Mouse (Mus musculus) liver, embryonic 12.5 days (tissue): ENCODE measurements around the gene Gpt2. TPM values are rescaled to one million over a fixed set of nuclear protein-coding genes. Genes with fewer than 3 reads are reported as not detected.

Experiments
- ATAC-seq: fragments of 200-750 bp; cut with Nextera tagmentation; 2 replicates; pipeline ENCODE4 v1.8.0; 2017; ENCODE audit warnings: moderate number of reproducible peaks, mild to moderate bottlenecking, moderate library complexity
- H3K27ac ChIP-seq: fragments of 300-500 bp; sonication (generic); 2 replicates; pipeline ENCODE4 v1.5.1; 2016; ENCODE audit warnings: mild to moderate bottlenecking
- H3K27me3 ChIP-seq: fragments of 300-500 bp; sonication (generic); replicated peaks from 2 replicates; pipeline ENCODE4 v1.6.1; 2016; ENCODE audit warnings: mild to moderate bottlenecking, moderate library complexity
- H3K36me3 ChIP-seq: fragments of 300-500 bp; sonication (generic); 2 replicates; pipeline ENCODE4 v1.6.1; 2016; ENCODE audit warnings: mild to moderate bottlenecking, moderate library complexity
- H3K4me1 ChIP-seq: fragments of 300-500 bp; sonication (generic); 2 replicates; pipeline ENCODE4 v1.6.1; 2016
- H3K4me2 ChIP-seq: fragments of 300-500 bp; sonication (generic); 2 replicates; pipeline ENCODE4 v1.6.1; 2016; ENCODE audit warnings: mild to moderate bottlenecking, moderate library complexity
- H3K4me3 ChIP-seq: fragments of 300-500 bp; sonication (generic); 2 replicates; pipeline ENCODE4 v1.5.1; 2016; ENCODE audit warnings: mild to moderate bottlenecking, moderate library complexity
- H3K9ac ChIP-seq: fragments of 300-500 bp; sonication (generic); 2 replicates; pipeline ENCODE4 v1.6.1; 2016; ENCODE audit warnings: mild to moderate bottlenecking, moderate library complexity
- H3K9me3 ChIP-seq: fragments of 300-500 bp; sonication (generic); replicated peaks from 2 replicates; pipeline ENCODE4 v1.6.1; 2016; ENCODE audit warnings: mild to moderate bottlenecking, moderate library complexity
- WGBS: fragments of 180-500 bp; shearing (Covaris S2); methylation state at CpG from one replicate; pipeline ENCODE4 v1.1.7; 2016; ENCODE audit not compliant: insufficient replicate concordance; 5-methylcytosine and 5-hydroxymethylcytosine counted together
- polyA plus RNA-seq: library from polyadenylated mRNA; unstranded; fragments of >200 nt; fragmentation: Nextera tagmentation; extraction: Ambion mirVana; gene quantifications from 2 replicates; pipeline ENCODE4 v1.2.1, GENCODE M21; 2016

Gpt2 gene
- 18.5 and 20.1 TPM in 2 replicates for polyA plus RNA-seq

DNA sequence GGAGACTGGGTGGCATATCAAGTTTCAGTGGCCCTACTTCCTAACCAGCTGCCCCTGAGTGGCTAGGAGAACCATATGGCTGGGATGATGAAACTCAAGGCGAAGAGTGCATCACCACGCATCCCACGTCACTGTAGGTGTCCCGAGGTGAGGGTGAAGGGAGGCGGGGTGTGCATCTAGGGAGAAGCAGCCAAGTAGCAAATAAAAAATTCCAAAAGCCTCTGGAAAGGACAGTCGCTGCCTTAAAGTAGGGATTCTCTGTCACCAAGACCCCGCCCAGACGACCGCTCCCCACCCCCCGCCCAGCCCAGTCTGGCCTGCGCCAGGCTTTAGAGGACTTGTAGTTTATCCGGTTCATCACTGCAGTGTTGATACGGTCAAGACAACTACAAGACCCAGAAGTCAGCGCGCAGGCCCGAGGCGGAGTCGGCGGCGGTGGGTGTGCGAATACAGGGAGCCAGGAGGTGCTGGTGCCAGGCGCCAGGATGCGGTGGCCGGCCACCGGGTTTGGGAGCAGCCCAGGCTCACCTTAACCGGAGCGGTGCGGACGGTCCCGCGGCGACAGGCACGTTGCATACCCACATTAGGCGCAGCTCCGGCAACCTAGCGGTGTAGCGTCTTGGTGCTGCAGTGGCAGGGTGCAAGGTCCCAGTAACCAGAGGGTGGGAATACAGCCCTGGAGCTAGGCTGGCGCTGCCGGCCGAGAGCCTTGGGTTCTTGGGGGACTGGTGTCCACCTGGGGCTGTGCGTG lies at the start of gene Gpt2:
TSS of gene Gpt2 (plus strand) at position 452 of the 751 bp plus-strand sequence.
- Histone ChIP-seq H3K9ac (peak within 1 kb of the TSS; percentile 61), H3K27me3 (peaks cover 28% of the 10 kb centered on the region), H3K4me2 (peak within 1 kb of the TSS; percentile 81), H3K4me3 (peak within 1 kb of the TSS; percentile 66), H3K36me3 (no peaks in the 10 kb centered on the region), H3K27ac (no peak within 1 kb of the TSS), H3K4me1 (peaks cover 20% of the 10 kb centered on the region), H3K9me3 (no peaks in the 10 kb centered on the region)
- peak; percentile 95 for ATAC-seq
- under 1% methylated on average over 41 of the region's 41 CpGs for WGBS

DNA sequence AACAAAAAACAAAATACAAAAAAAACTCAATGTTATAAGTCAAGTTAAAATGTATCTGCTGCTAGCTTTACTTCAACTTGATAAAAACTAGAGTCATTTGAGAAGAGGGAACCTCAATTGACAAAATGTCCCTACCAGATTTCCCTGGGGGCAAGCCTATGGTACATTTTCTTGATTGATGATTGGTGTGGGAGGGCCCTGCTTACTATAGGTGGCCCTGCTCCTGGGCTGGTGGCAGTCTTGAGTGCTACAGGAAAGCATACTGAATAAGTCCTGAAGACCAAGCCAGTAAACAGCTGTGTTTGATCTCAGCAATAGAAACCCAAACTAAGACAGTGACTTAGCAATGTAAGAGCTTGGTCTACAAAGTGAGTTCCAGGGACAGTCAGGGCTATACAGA lies 48.3 kb upstream of the Gpt2 start:
- H3K4me2 ChIP-seq = no peak overlapping the region
- ATAC-seq = no peak

DNA sequence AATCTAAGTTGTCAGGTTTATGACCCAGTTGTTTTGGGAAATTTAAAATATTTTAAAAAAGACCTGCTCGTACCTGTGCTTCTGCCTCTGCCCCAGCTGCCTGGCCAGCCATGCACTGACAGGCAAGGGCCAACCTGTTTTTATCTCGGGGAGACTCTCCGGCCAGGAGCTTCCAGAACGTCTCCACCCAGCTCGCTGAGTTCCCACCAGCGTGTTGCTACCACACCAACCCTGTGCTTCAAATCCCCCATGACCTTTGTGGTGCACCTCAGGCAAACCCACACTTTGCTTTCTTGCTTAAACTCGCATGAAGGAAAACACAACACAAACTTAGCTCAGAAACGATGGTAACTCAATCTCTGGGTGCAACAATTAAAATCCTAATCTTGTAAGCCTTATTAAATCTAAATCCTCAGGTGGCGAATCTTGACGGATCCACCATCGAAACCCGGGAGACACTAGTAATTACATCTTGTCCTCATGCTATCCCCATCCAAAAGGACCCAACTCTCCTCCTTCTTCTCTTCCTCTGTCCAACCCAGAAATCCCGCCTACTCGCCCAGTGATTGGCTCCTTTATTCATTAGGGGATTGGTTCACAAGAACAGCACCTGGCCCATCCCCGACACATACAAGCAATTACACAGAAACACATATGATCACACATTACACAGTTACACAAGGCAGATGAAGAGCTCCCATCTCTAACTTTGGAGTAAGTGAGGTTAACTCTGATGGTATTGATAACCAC lies 46.3 kb upstream of the Gpt2 start:
- 68% methylated on average over 15 of the region's 15 CpGs for WGBS
- Histone ChIP-seq H3K36me3 (no peaks in the 10 kb centered on the region), H3K9ac (no peak overlapping the region), H3K27ac (no peak overlapping the region), H3K4me3 (no peak overlapping the region), H3K4me2 (no peak overlapping the region), H3K27me3 (no peaks in the 10 kb centered on the region), H3K9me3 (no peaks in the 10 kb centered on the region), H3K4me1 (no peaks in the 10 kb centered on the region)
- no peak for ATAC-seq

More for the DNA sequence above, 48.3 kb upstream of the Gpt2 start:
- Histone ChIP-seq H3K27ac (no peak overlapping the region), H3K4me1 (no peaks in the 10 kb centered on the region), H3K4me3 (no peak overlapping the region), H3K9ac (no peak overlapping the region), H3K9me3 (no peaks in the 10 kb centered on the region), H3K27me3 (no peaks in the 10 kb centered on the region), H3K36me3 (no peaks in the 10 kb centered on the region)

DNA sequence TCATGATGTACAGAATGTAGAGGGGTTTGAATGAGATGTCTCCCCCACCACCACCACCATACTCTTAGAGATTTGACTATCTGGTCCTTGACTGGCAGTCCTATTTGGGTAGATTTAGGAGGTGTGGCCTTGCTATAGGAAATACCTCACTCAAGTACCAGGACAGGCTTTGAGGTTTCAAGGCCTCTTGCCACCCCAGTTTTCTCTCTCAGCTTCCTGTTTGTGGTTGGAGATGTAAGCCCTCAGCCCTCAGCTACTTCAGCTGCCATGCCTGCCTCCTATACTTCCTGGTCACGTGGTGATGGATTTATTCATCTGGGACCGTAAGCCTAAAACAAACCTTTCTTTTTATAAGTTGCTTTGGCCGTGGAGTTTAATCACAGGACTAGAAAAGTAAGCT lies 42.0 kb upstream of the Gpt2 start:
- WGBS = 65% methylated on average over 3 of the region's 3 CpGs
- H3K27me3 ChIP-seq = 0 out of 2 replicates have a peak, but pooled peaks cover 4% of the 10 kb centered on the region

DNA sequence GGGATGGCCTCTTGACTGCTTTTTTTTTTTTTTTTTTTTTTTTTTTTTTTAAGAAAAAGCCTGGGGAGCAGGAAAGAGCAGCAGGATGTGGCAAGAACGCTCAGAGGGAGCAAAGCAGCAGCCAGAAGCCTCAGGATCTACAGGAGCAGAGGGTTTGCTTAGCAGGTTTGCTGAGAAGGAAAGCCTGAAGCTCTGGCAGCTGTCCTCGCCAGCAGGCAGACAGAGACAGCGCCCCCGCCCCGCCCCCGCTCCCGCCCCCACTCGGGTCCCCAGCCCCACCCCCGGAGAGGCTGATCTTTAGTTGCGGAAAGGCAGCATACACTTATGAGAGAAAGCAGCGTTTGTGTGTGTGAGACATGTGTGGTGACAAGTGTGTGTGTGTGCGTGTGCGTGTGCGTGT lies 40.0 kb upstream of the Gpt2 start:
- no peak for ATAC-seq
- no peak overlapping the region; the same call in 1 of the 2 replicates for H3K4me3 ChIP-seq
- no peak overlapping the region for H3K9ac ChIP-seq
- H3K27me3 ChIP-seq = 0 out of 2 replicates have a peak, but pooled peaks cover 4% of the 10 kb centered on the region
- no peak overlapping the region for H3K27ac ChIP-seq
- H3K9me3 ChIP-seq = no peaks in the 10 kb centered on the region
- H3K36me3 ChIP-seq = no peaks in the 10 kb centered on the region
- WGBS = 18% methylated on average over 14 of the region's 14 CpGs
- peak overlapping the region; percentile 50 for H3K4me2 ChIP-seq
- peaks cover 12% of the 10 kb centered on the region; the same call in 1 of the 2 replicates for H3K4me1 ChIP-seq

More for the DNA sequence above, 42.0 kb upstream of the Gpt2 start:
- no peak for ATAC-seq
- no peak overlapping the region for H3K27ac ChIP-seq
- H3K9me3 ChIP-seq = no peaks in the 10 kb centered on the region
- H3K36me3 ChIP-seq = no peaks in the 10 kb centered on the region
- H3K4me2 ChIP-seq = no peak overlapping the region
- no peak overlapping the region for H3K9ac ChIP-seq
- peaks cover 12% of the 10 kb centered on the region; the same call in 1 of the 2 replicates for H3K4me1 ChIP-seq
- no peak overlapping the region for H3K4me3 ChIP-seq

DNA sequence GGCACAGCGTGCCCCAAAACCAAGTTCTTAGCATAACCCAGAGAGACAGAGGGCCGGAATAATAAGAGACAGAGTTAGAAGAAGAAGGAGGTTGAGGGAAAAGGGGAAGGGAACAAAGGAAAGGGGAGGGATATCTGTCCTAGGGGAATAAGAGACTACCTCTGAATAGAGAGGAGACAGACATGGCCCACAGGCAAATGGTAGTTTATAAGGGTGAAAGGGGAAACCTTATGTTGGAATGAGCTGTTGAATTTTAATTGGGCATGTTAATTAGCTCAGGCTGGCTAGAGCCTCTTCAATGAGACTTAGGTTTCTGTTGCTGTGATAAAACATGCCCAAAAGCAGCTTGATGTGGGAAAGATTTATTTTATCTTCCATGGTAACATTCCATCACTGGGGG lies 39.1 kb upstream of the Gpt2 start:
- no peak overlapping the region for H3K4me2 ChIP-seq
- no peaks in the 10 kb centered on the region for H3K9me3 ChIP-seq
- no peak overlapping the region for H3K27ac ChIP-seq
- H3K4me1 ChIP-seq = peaks cover 12% of the 10 kb centered on the region; the same call in 1 of the 2 replicates
- WGBS = 66% methylated on average over 2 of the region's 2 CpGs
- H3K9ac ChIP-seq = no peak overlapping the region
- ATAC-seq = no peak
- H3K27me3 ChIP-seq = 0 out of 2 replicates have a peak, but pooled peaks cover 4% of the 10 kb centered on the region
- H3K36me3 ChIP-seq = no peaks in the 10 kb centered on the region
- H3K4me3 ChIP-seq = no peak overlapping the region

DNA sequence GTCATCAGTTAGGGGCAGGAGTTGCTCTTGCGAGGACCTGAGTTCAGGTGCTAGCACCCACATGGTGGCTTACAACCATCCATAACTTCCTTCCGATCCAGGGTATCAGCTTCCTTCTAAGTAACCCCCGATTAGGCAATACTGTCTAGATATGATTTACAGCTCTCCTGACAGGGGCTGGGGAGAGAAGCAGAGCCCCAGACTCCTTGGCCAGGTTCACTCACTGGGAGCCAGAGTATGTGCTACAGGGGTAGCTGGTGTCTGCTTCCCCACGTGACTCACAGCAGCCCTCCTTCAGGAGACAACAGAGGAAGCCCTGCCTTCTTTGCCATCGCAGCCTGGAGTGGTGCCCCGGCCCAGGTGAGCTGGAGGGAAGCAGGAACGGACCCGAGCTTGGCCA lies 37.6 kb upstream of the Gpt2 start:
- Histone ChIP-seq H3K4me3 (no peak overlapping the region), H3K4me1 (peaks cover 20% of the 10 kb centered on the region; the same call in 1 of the 2 replicates), H3K27me3 (0 out of 2 replicates have a peak, but pooled peaks cover 4% of the 10 kb centered on the region), H3K36me3 (no peaks in the 10 kb centered on the region), H3K9me3 (no peaks in the 10 kb centered on the region), H3K9ac (no peak overlapping the region), H3K4me2 (no peak overlapping the region), H3K27ac (no peak overlapping the region)
- 53% methylated on average over 8 of the region's 8 CpGs for WGBS
- no peak for ATAC-seq

DNA sequence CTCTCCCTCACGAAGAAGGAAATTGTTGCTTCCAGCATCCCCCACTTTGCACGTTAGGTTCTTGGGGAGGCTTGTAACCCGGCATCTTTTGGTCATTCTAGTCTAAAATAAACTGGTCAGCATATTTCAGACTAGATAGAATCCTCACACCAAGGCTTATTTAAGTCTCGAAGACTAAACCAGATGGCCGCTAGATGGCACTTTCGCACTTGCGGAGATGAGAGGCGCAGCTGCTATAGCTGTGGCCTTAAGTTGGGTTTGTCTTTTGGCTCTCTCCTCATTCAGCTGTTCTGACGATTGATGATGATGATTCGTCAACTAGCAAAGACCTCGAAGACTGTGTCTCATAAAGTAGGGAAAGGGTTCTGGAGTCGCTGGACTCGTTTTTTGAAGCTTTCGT lies 35.8 kb upstream of the Gpt2 start:
- Histone ChIP-seq H3K9ac (no peak overlapping the region), H3K27ac (no peak overlapping the region), H3K4me3 (no peak overlapping the region), H3K4me1 (peaks cover 24% of the 10 kb centered on the region), H3K36me3 (no peaks in the 10 kb centered on the region), H3K9me3 (no peaks in the 10 kb centered on the region), H3K27me3 (0 out of 2 replicates have a peak, but pooled peaks cover 4% of the 10 kb centered on the region), H3K4me2 (no peak overlapping the region)
- ATAC-seq = no peak
- 7% methylated on average over 14 of the region's 14 CpGs for WGBS

DNA sequence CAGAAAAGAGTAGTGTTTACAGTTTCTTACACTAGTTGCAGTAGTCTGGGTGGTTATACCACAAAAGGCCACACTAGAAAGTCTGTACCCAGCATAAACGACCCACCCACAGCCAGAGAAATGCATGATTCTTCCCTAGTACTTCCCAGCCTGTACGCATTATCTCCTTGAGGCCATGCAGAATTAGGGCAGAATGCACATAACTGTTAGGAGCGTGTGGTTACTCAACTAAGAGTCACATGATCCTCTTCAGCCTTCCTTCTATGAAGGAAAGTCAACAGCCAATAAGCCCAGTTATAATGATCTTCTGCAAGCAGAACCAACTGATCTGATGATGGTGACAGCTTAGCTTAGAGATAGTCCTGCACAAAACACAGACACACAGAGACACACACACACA lies 32.8 kb upstream of the Gpt2 start:
- Histone ChIP-seq H3K4me3 (no peak overlapping the region), H3K4me1 (peaks cover 12% of the 10 kb centered on the region), H3K36me3 (no peaks in the 10 kb centered on the region), H3K9ac (no peak overlapping the region), H3K9me3 (no peaks in the 10 kb centered on the region), H3K27me3 (0 out of 2 replicates have a peak, but pooled peaks cover 3% of the 10 kb centered on the region), H3K4me2 (no peak overlapping the region), H3K27ac (no peak overlapping the region)
- peak; percentile 53; the same call in 1 of the 2 replicates for ATAC-seq
- WGBS = 27% methylated on average over 3 of the region's 3 CpGs

DNA sequence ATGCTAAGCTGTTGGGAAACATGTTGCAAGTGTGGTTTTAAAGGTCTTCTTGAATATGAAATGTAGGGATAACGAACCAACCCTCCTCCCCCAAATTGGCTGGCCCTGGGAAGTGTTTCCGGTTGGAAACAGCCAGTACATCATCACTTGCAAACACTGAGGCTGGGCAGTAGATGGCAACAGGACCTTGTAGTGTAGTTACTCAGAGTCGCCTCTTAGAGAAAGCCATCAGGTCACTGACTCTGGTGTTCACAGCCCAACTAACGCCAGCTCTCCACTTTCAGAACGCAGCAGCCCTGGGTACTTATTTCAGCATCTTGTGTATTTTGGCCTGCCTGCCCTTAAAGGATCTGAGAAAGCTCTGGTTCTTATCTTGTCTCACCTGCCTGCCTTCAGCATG lies 31.6 kb upstream of the Gpt2 start:
- Histone ChIP-seq H3K9me3 (no peaks in the 10 kb centered on the region), H3K9ac (no peak overlapping the region), H3K4me3 (no peak overlapping the region), H3K4me1 (peaks cover 12% of the 10 kb centered on the region), H3K36me3 (no peaks in the 10 kb centered on the region), H3K4me2 (no peak overlapping the region), H3K27me3 (no peaks in the 10 kb centered on the region), H3K27ac (no peak overlapping the region)
- ATAC-seq = no peak
- 46% methylated on average over 5 of the region's 5 CpGs for WGBS

DNA sequence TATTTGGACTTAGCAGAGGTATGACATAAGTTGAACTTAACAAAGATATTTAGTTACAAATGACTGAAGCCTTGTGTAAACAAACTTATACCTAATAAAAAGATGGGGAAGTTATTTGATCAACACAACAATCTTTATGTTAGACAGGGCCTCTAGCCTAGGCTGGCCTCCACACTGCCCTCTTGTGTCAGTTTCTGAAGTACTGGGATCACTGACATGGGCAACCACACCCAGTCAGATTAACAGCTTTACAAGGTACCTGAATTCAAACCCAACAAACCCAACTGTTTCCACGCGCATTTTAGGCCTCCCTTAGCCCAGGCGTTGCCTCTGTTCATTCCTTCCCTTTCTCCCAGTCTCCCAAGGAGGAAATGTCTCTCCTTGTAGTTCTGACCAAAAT lies 31.0 kb upstream of the Gpt2 start:
- Histone ChIP-seq H3K4me2 (no peak overlapping the region), H3K9ac (no peak overlapping the region), H3K27me3 (no peaks in the 10 kb centered on the region), H3K36me3 (no peaks in the 10 kb centered on the region), H3K4me3 (no peak overlapping the region), H3K4me1 (peaks cover 12% of the 10 kb centered on the region), H3K9me3 (no peaks in the 10 kb centered on the region), H3K27ac (no peak overlapping the region)
- ATAC-seq = no peak
- WGBS = 62% methylated on average over 3 of the region's 3 CpGs

DNA sequence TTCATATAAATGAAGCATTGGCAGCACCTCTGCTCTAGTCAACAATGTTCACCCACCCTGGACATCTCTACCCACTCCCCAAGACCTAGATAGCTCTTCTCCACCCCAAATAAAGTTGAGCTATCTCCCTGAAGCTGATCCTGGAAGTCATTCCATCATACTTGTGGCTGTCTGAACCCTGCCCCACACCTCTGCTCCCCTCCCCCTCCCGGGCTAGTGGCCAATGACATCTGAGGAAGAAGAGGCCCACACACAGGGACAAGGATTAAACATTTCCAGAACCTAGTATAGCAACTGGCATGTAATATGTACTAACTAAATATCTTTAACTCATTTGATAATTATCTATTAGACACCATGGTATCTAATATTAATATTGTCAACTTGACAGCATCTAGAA lies 29.9 kb upstream of the Gpt2 start:
- Histone ChIP-seq H3K4me1 (peaks cover 12% of the 10 kb centered on the region), H3K27ac (no peak overlapping the region), H3K36me3 (no peaks in the 10 kb centered on the region), H3K4me3 (no peak overlapping the region), H3K9ac (no peak overlapping the region), H3K4me2 (no peak overlapping the region), H3K9me3 (no peaks in the 10 kb centered on the region), H3K27me3 (no peaks in the 10 kb centered on the region)
- WGBS = 65% methylated on average over 1 of the region's 1 CpGs
- ATAC-seq = no peak
